Mouse (Mus musculus) cortical plate, adult 2 months (tissue): Measurements from ENCODE around the gene Arhgap25. TPM values are rescaled to one million over a fixed set of nuclear protein-coding genes. Genes with fewer than 3 reads are reported as not detected.

ENCODE experiments used
- H3K27ac ChIP-seq: fragments of 200-500 bp; 2 replicates; pipeline ENCODE4 v1.5.1; 2012; ENCODE audit warnings: low read length, control low read depth, inconsistent platforms; ENCODE audit not compliant: insufficient read depth
- H3K4me1 ChIP-seq: fragments of 200-500 bp; 2 replicates; pipeline ENCODE4 v1.6.1; 2011; ENCODE audit warnings: low read length; ENCODE audit not compliant: control insufficient read depth, insufficient read depth
- H3K4me3 ChIP-seq: fragments of 200-500 bp; 2 replicates; pipeline ENCODE4 v1.5.1; 2011; ENCODE audit warnings: mild to moderate bottlenecking, low read length, control low read depth; ENCODE audit not compliant: insufficient read depth
- CTCF ChIP-seq: fragments of 200-500 bp; IDR thresholded peaks from 2 replicates; pipeline ENCODE4 v1.5.1; 2011; ENCODE audit warnings: mild to moderate bottlenecking, control low read depth, low read length; ENCODE audit not compliant: insufficient read depth; ENCODE audit errors: extremely low read depth
- POLR2A ChIP-seq: fragments of 200-500 bp; IDR thresholded peaks from 2 replicates; pipeline ENCODE4 v1.6.1; 2011; ENCODE audit warnings: mild to moderate bottlenecking, low read length, control low read depth; ENCODE audit not compliant: insufficient read depth; ENCODE audit errors: extremely low read depth
- polyA plus RNA-seq: library from polyadenylated mRNA; depleted of rRNA; stranded (reverse); fragments of >200 nt; gene quantifications from 2 replicates; pipeline ENCODE4 v1.2.3, GENCODE M21; 2012

The Arhgap25 gene
- polyA plus RNA-seq, 1 experiment: 6.2 TPM

- H3K4me3 ChIP-seq: no peak overlapping the region
- no peak overlapping the region for H3K27ac ChIP-seq
- H3K4me1 ChIP-seq: no peaks in the 10 kb centered on the region
- TF ChIP-seq POLR2A (no peak), CTCF (no peak)
Measured at GRCm38 (mm10) chr6:87468372-87468771, 64.7 kb downstream of the Arhgap25 start.

- H3K27ac ChIP-seq: no peak overlapping the region
- H3K4me3 ChIP-seq: no peak overlapping the region
- no peak for TF ChIP-seq POLR2A
- no peak for TF ChIP-seq CTCF
- no peaks in the 10 kb centered on the region for H3K4me1 ChIP-seq
Measured at GRCm38 (mm10) chr6:87467373-87467772, 65.7 kb downstream of the Arhgap25 start.

GRCm38 (mm10) chr6:87466221-87466620 lies 66.8 kb downstream of the Arhgap25 start:
- Histone ChIP-seq H3K4me3 (no peak overlapping the region), H3K4me1 (no peaks in the 10 kb centered on the region), H3K27ac (no peak overlapping the region)
- peak; percentile 82 for TF ChIP-seq CTCF
- no peak for TF ChIP-seq POLR2A

- Histone ChIP-seq H3K27ac (no peak overlapping the region), H3K4me1 (no peaks in the 10 kb centered on the region), H3K4me3 (no peak overlapping the region)
- no peak for TF ChIP-seq CTCF
- no peak for TF ChIP-seq POLR2A
Measured at GRCm38 (mm10) chr6:87455507-87455906, 77.6 kb downstream of the Arhgap25 start.

- no peak for TF ChIP-seq POLR2A
- TF ChIP-seq CTCF: no peak
- no peak overlapping the region for H3K4me3 ChIP-seq
- H3K4me1 ChIP-seq: no peaks in the 10 kb centered on the region
- H3K27ac ChIP-seq: no peak overlapping the region
Measured at GRCm38 (mm10) chr6:87451771-87452170, 81.3 kb downstream of the Arhgap25 start.

- H3K4me3 ChIP-seq: no peak overlapping the region
- H3K27ac ChIP-seq: no peak overlapping the region
- TF ChIP-seq CTCF (peak; percentile 60), POLR2A (no peak)
- H3K4me1 ChIP-seq: no peaks in the 10 kb centered on the region
Measured at GRCm38 (mm10) chr6:87451016-87451415, 82.0 kb downstream of the Arhgap25 start.

- Histone ChIP-seq H3K4me1 (no peaks in the 10 kb centered on the region), H3K27ac (no peak overlapping the region), H3K4me3 (no peak overlapping the region)
- TF ChIP-seq POLR2A (no peak), CTCF (no peak)
Measured at GRCm38 (mm10) chr6:87449534-87449933, 83.5 kb downstream of the Arhgap25 start.

GRCm38 (mm10) chr6:87447217-87447616 lies 85.8 kb downstream of the Arhgap25 start:
- Histone ChIP-seq H3K4me1 (no peaks in the 10 kb centered on the region), H3K27ac (no peak overlapping the region), H3K4me3 (no peak overlapping the region)
- TF ChIP-seq CTCF (no peak), POLR2A (no peak)

- Histone ChIP-seq H3K4me1 (no peaks in the 10 kb centered on the region), H3K27ac (no peak overlapping the region), H3K4me3 (no peak overlapping the region)
- TF ChIP-seq CTCF (no peak), POLR2A (no peak)
Measured at GRCm38 (mm10) chr6:87445222-87445621, 87.8 kb downstream of the Arhgap25 start.

GRCm38 (mm10) chr6:87443253-87443652 lies 89.8 kb downstream of the Arhgap25 start:
- TF ChIP-seq POLR2A: no peak
- no peak for TF ChIP-seq CTCF
- Histone ChIP-seq H3K27ac (no peak overlapping the region), H3K4me3 (no peak overlapping the region), H3K4me1 (no peaks in the 10 kb centered on the region)

- H3K4me3 ChIP-seq: no peak overlapping the region
- no peak overlapping the region for H3K27ac ChIP-seq
- no peaks in the 10 kb centered on the region for H3K4me1 ChIP-seq
- TF ChIP-seq POLR2A (no peak), CTCF (no peak)
Measured at GRCm38 (mm10) chr6:87436745-87437144, 96.3 kb downstream of the Arhgap25 start.
